Mouse (Mus musculus) gastrocnemius, adult 18-20 months (tissue): ENCODE measurements around the gene Adamts10. TPM values are rescaled to one million over a fixed set of nuclear protein-coding genes. Genes with fewer than 3 reads are reported as not detected.

Experiments used
- DNase-seq: peaks from one replicate; pipeline ENCODE4 v3.0.0; 2021; ENCODE audit warnings: low spot score
- total RNA-seq, 2 experiments: library from RNA; stranded (reverse); gene quantifications; 2 replicates each; pipeline ENCODE4 v1.2.3; 2021

Gene Adamts10
- total RNA-seq, 2 experiments from 2014 or later, result 4.7 TPM

DNA sequence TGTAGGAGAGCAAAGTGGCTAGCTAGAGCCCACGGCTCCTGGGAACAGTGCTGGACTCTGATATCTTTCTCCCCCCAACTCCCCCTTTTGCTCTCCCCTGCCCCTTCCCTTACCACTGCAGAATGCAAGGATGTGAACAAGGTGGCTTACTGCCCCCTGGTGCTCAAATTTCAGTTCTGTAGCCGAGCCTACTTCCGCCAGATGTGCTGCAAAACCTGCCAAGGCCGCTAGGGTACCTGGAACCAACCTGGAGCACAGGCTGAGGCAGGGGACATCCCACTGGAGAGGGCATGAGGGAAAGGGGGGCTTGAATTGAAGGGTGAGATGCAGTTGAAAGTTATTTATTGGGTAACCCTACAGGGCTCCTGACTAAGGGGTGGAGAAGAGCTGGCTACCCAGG is 29.0 kb downstream of the Adamts10 start:
- DNase-seq, result no peak

GRCm38 (mm10) chr17:33554536-33554935 is 30.5 kb downstream of the Adamts10 start:
- no peak for DNase-seq

- DNase-seq, result peak; percentile 7
Observed at GRCm38 (mm10) chr17:33555223-33555855, 31.3 kb downstream of the Adamts10 start, which contains the start of gene Myo1f. Gene Myo1f (plus strand): TSS chr17:33555707.

- no peak for DNase-seq
Observed at GRCm38 (mm10) chr17:33557922-33558321, 33.9 kb downstream of the Adamts10 start.

- DNase-seq, result no peak
Observed at GRCm38 (mm10) chr17:33563527-33564076, 39.6 kb downstream of the Adamts10 start.

DNA sequence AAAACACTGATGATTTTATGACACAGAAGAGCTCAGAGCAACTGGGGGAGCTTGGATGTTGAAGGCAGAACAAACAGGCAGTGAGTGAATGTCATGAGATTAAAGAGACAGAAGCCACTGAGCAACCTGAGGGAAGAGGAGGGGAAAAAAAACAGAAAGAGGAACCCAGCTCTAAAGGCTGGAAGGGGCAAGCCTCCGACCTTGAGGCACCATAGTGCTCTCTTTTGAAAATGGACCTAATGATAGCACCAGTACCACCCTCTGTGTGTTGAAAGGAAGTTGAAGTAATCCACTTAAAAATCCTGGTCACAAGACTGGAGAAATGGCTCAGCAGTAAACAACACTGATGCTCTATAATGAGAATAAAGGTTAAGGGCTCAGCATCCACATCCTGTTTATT is 40.6 kb downstream of the Adamts10 start:
- no peak for DNase-seq

GRCm38 (mm10) chr17:33566182-33566581 is 42.2 kb downstream of the Adamts10 start:
- DNase-seq, result no peak

GRCm38 (mm10) chr17:33584061-33584460 is 60.1 kb downstream of the Adamts10 start:
- no peak for DNase-seq

GRCm38 (mm10) chr17:33586011-33586410 is 62.0 kb downstream of the Adamts10 start:
- DNase-seq, result no peak

DNA sequence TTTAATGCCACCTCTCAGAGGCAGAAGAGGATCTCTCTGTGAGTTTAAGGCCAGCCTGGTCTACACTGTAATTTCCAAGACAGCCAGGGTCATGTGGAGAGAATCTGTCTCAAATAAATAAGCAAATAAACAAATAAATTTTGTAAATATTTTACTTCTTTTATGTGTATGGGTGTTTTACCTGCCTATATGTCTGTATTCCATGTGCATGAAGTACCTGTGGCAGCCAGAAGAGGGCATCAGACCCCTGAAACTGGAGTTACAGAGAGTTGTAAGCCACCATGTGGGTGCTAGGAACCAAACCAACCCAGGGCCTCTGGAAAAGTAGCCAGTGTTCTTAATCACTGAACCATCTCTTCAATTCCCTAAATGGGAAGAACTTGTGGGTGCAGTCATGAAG is 73.3 kb downstream of the Adamts10 start:
- no peak for DNase-seq

DNA sequence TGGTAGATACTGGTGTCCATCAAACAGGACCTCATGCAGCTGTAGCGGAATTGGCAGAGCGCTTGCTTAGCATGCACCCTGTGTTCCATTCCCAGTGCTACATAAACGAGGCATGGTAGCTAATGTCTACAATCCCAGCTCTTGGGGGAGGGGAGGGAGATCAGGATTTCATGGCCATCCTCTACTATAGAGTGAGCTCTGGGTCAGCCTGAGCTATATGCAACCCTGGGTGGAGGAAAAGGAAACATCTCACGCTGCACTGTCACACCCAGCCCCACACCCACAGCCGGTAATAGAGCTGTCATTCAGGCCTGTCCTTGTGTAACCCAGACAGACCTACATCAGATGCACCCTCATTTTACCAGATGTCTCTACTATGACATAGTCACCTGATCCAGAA is 74.5 kb downstream of the Adamts10 start:
- no peak for DNase-seq

DNA sequence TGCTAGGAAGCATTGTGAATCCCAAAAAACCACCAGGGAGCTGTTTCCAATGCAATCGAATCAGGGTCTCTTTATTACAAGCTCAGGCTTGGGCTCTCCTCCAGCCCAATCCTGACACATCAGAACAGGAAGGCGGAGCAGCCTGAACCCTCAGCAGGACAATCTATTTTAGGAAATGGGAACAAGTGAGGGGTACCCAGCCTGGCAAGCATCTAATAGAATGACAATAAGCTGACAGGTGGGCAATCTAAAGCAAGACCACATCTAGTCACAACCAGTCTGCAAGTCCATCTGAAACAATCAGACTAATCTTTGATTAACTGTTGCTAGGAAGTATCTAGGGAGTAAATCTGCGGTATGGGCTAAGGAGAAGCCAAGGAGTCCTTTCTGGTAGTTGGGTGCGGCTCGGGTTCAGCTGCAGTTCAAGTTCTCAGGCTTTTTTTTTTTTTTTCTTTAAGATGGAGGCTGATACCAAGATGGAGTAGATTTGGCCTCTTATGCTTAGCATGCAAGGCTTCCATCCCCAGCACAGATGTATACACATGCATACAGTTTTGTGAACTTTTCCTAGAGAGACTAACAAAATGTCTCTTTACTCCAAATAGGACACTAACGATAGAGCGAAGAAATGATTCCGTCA is 76.0 kb downstream of the Adamts10 start:
- no peak for DNase-seq

GRCm38 (mm10) chr17:33600831-33601230 is 76.8 kb downstream of the Adamts10 start:
- no peak for DNase-seq

DNA sequence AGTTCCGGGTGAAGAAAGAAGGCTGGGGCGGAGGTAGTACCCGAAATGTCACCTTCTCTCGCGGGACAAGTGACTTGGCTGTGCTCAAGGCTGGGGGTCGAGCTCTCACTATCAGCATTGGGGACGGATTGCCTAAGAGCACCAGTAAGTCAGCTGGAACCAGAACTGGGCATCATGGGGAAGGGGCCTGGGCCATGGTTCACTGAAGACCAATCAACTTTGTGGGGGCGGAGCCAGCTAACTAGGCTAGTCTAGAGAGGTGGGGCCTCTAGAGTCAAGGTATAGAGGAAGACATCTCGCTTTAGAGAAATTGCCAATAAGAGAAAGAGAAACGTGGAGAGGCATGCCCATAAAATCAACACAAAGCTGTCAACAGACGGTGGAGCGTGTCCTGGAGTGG is 77.9 kb downstream of the Adamts10 start:
- DNase-seq, result no peak

Other genes starting within 250 kb of the Adamts10 start
- gene Zfp955b, start 234.7 kb upstream of the Adamts10 start, total RNA-seq, result 10 to 100 TPM in 1 of 2 experiments, 1 to 10 TPM in 1; 9.7 to 10.9 TPM
- gene Zfp81, start 165.3 kb upstream of the Adamts10 start, total RNA-seq, result 1 to 10 TPM; 2.6 to 2.8 TPM
- 1 to 10 TPM; 1.7 to 2.6 TPM for gene Zfp101, start 129.6 kb upstream of the Adamts10 start, total RNA-seq
- not detected for gene Actl9, start 91.3 kb upstream of the Adamts10 start, total RNA-seq
- under 1 TPM; 0.76 to 0.94 TPM for gene Myo1f, start 31.5 kb downstream of the Adamts10 start, total RNA-seq
- 1 to 10 TPM; 6.1 to 6.3 TPM for gene Zfp414, start 104.9 kb downstream of the Adamts10 start, total RNA-seq
- under 1 TPM in 1 of 2 experiments, not detected in 1; 0.17 TPM for gene Pram1, start 113.9 kb downstream of the Adamts10 start, total RNA-seq
- 10 to 100 TPM; 62.1 to 74.1 TPM for gene Hnrnpm, start 162.7 kb downstream of the Adamts10 start, total RNA-seq
- gene March2, start 194.5 kb downstream of the Adamts10 start, total RNA-seq, result 10 to 100 TPM; 87.2 to 90.6 TPM
- gene Rab11b, start 236.3 kb downstream of the Adamts10 start, total RNA-seq, result 100 to 1,000 TPM; 138 to 142 TPM